Mouse (Mus musculus): ENCODE measurements around the gene Cnpy4. TPM values are rescaled to one million over a fixed set of nuclear protein-coding genes. Genes with fewer than 3 reads are reported as not detected.

The Cnpy4 gene
- polyA plus RNA-seq, 1 experiment from 2014 or later, result 22.7 TPM

- H3K9ac ChIP-seq (replicated peaks; ENCODE audit: low read depth, low read length), result no peak overlapping the region
- H3K36me3 ChIP-seq (ENCODE audit: control insufficient read depth, insufficient read depth, low read length), result peaks cover 61% of the 10 kb centered on the region
- H3K27me3 ChIP-seq (ENCODE audit: control insufficient read depth, insufficient read depth, low read length), result no peaks in the 10 kb centered on the region
- ATAC-seq (ENCODE audit: low read depth), result no peak
- H3K27ac ChIP-seq (ENCODE audit: low read depth, low read length), result no peak overlapping the region
- no peak overlapping the region for H3K4me3 ChIP-seq (ENCODE audit: low read depth, low read length)
- no peaks in the 10 kb centered on the region for H3K9me3 ChIP-seq (ENCODE audit: control insufficient read depth, low read length)
- 71% methylated on average over 10 of the region's 10 CpGs for WGBS
- peaks cover 8% of the 10 kb centered on the region for H3K4me1 ChIP-seq (ENCODE audit: control insufficient read depth, insufficient read depth, low read length)
- H3K4me2 ChIP-seq (ENCODE audit: low read depth, low read length), result no peak overlapping the region
These were observed 23.7 kb upstream of the Cnpy4 start for GRCm38 (mm10) chr5:138163610-138164009.

GRCm38 (mm10) chr5:138165594-138165993 is 21.7 kb upstream of the Cnpy4 start:
- Histone ChIP-seq H3K4me3 (ENCODE audit: low read depth, low read length) (no peak overlapping the region), H3K9ac (replicated peaks; ENCODE audit: low read depth, low read length) (no peak overlapping the region), H3K4me1 (ENCODE audit: control insufficient read depth, insufficient read depth, low read length) (peaks cover 16% of the 10 kb centered on the region), H3K36me3 (ENCODE audit: control insufficient read depth, insufficient read depth, low read length) (peaks cover 67% of the 10 kb centered on the region), H3K4me2 (ENCODE audit: low read depth, low read length) (no peak overlapping the region), H3K27ac (ENCODE audit: low read depth, low read length) (no peak overlapping the region), H3K9me3 (ENCODE audit: control insufficient read depth, low read length) (no peaks in the 10 kb centered on the region), H3K27me3 (ENCODE audit: control insufficient read depth, insufficient read depth, low read length) (no peaks in the 10 kb centered on the region)
- WGBS, result 71% methylated on average over 8 of the region's 8 CpGs
- no peak for ATAC-seq (ENCODE audit: low read depth)

DNA sequence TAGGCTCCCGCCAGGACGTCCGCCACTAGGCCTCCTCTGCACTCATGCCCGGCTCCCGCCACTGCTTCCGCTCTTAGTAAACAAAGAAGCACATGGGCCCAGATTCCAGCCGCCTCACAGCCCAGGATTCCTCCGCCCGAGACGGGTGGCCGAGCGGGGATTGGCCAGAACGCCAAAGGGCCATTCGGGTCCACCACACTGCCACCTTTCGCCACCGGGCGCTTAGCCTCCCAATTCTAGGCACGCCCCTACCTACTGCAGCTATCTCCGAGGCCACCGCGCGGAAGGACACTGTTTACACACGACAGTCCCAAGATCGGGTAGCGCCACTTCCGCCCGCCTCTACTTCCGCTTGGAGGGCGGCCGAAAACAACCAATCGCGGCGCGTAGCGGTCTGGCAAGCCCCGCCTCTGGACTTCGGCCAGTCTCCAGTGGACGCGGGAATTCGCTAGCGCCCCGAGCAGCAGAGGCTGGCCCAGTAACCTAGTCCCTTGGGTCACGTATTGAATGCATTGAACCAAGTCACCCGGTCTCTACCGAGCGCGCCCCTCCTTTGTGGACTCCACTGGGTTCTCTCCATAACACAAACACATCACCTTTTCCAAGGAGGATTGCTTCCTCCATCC is 16.2 kb upstream of the Cnpy4 start:
- H3K36me3 ChIP-seq (ENCODE audit: control insufficient read depth, insufficient read depth, low read length), result peaks cover 38% of the 10 kb centered on the region
- peak; percentile 89 for ATAC-seq (ENCODE audit: low read depth)

GRCm38 (mm10) chr5:138171695-138172491 is 15.4 kb upstream of the Cnpy4 start, which contains the start of the genes Ap4m1 and Mcm7:
Ap4m1 (plus strand) TSS chr5:138172002.
Mcm7 (minus strand) TSS chr5:138172422.
- peaks cover 34% of the 10 kb centered on the region for H3K36me3 ChIP-seq (ENCODE audit: control insufficient read depth, insufficient read depth, low read length)
- peak within 1 kb of the TSS; percentile 44 for H3K4me3 ChIP-seq (ENCODE audit: low read depth, low read length)
- ATAC-seq (ENCODE audit: low read depth), result peak; percentile 94
- H3K4me1 ChIP-seq (ENCODE audit: control insufficient read depth, insufficient read depth, low read length), result peaks cover 15% of the 10 kb centered on the region
- H3K9me3 ChIP-seq (ENCODE audit: control insufficient read depth, low read length), result no peaks in the 10 kb centered on the region
- H3K27me3 ChIP-seq (ENCODE audit: control insufficient read depth, insufficient read depth, low read length), result no peaks in the 10 kb centered on the region
- peak within 1 kb of the TSS; percentile 57 for H3K4me2 ChIP-seq (ENCODE audit: low read depth, low read length)
- H3K27ac ChIP-seq (ENCODE audit: low read depth, low read length), result peak within 1 kb of the TSS; percentile 89
- under 1% methylated on average over 54 of the region's 54 CpGs for WGBS
- peak within 1 kb of the TSS; percentile 60 for H3K9ac ChIP-seq (replicated peaks; ENCODE audit: low read depth, low read length)

More for the DNA sequence above, 16.2 kb upstream of the Cnpy4 start:
- Histone ChIP-seq H3K4me3 (ENCODE audit: low read depth, low read length) (peak overlapping the region; percentile 44), H3K9me3 (ENCODE audit: control insufficient read depth, low read length) (no peaks in the 10 kb centered on the region), H3K4me1 (ENCODE audit: control insufficient read depth, insufficient read depth, low read length) (peaks cover 15% of the 10 kb centered on the region), H3K27ac (ENCODE audit: low read depth, low read length) (peak overlapping the region; percentile 89), H3K27me3 (ENCODE audit: control insufficient read depth, insufficient read depth, low read length) (no peaks in the 10 kb centered on the region), H3K9ac (replicated peaks; ENCODE audit: low read depth, low read length) (peak overlapping the region; percentile 57), H3K4me2 (ENCODE audit: low read depth, low read length) (peak overlapping the region; percentile 57)
- WGBS, result under 1% methylated on average over 46 of the region's 47 CpGs

- peaks cover 15% of the 10 kb centered on the region for H3K4me1 ChIP-seq (ENCODE audit: control insufficient read depth, insufficient read depth, low read length)
- H3K4me2 ChIP-seq (ENCODE audit: low read depth, low read length), result peak overlapping the region; percentile 56; the same call in 1 of the 2 replicates
- WGBS, result 86% methylated on average over 3 of the region's 3 CpGs
- H3K36me3 ChIP-seq (ENCODE audit: control insufficient read depth, insufficient read depth, low read length), result peaks cover 34% of the 10 kb centered on the region
- H3K27me3 ChIP-seq (ENCODE audit: control insufficient read depth, insufficient read depth, low read length), result no peaks in the 10 kb centered on the region
- H3K27ac ChIP-seq (ENCODE audit: low read depth, low read length), result no peak overlapping the region
- no peak for ATAC-seq (ENCODE audit: low read depth)
- H3K9ac ChIP-seq (replicated peaks; ENCODE audit: low read depth, low read length), result no peak overlapping the region
- no peak overlapping the region for H3K4me3 ChIP-seq (ENCODE audit: low read depth, low read length)
- H3K9me3 ChIP-seq (ENCODE audit: control insufficient read depth, low read length), result no peaks in the 10 kb centered on the region
These were observed 14.1 kb upstream of the Cnpy4 start for GRCm38 (mm10) chr5:138173217-138173616.

DNA sequence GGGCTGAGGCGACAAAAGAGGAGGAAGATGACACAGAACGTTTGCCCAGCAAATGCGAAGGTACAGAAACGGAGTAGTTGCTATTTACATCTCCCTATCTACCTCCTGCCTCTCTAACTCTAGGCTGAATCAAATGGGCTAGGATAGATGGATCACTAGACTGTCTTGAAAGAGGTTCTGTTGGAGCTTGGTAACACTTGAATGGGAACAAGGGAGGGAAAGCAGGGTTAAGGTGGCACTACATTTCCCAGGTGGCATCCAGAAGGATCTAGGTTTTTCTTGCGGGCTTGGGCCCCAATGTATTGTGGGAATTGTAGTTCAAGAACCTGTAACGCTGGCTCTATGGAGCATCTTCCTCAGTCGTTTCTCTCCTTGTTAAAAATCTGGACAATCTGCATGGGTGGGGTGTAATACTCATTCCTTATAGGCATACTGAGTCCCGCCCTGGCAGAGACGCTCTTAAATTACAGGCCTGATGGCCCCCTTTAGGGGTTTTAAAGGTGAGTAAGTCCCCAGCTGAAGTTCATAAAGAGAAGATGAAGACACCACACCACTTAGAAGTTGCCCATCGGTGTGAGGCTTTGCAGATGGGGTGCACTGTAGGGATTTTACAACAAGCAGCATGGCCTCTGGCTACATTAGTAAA is 499 bp downstream of the Cnpy4 start:
- Histone ChIP-seq H3K4me3 (ENCODE audit: low read depth, low read length) (peak overlapping the region; percentile 49), H3K4me1 (ENCODE audit: control insufficient read depth, insufficient read depth, low read length) (peaks cover 10% of the 10 kb centered on the region), H3K27me3 (ENCODE audit: control insufficient read depth, insufficient read depth, low read length) (no peaks in the 10 kb centered on the region), H3K9me3 (ENCODE audit: control insufficient read depth, low read length) (no peaks in the 10 kb centered on the region), H3K4me2 (ENCODE audit: low read depth, low read length) (peak overlapping the region; percentile 86), H3K36me3 (ENCODE audit: control insufficient read depth, insufficient read depth, low read length) (peaks cover 16% of the 10 kb centered on the region; the same call in 1 of the 2 replicates), H3K27ac (ENCODE audit: low read depth, low read length) (peak overlapping the region; percentile 55), H3K9ac (replicated peaks; ENCODE audit: low read depth, low read length) (peak overlapping the region; percentile 44)
- under 1% methylated on average over 10 of the region's 10 CpGs for WGBS
- ATAC-seq (ENCODE audit: low read depth), result peak; percentile 81

DNA sequence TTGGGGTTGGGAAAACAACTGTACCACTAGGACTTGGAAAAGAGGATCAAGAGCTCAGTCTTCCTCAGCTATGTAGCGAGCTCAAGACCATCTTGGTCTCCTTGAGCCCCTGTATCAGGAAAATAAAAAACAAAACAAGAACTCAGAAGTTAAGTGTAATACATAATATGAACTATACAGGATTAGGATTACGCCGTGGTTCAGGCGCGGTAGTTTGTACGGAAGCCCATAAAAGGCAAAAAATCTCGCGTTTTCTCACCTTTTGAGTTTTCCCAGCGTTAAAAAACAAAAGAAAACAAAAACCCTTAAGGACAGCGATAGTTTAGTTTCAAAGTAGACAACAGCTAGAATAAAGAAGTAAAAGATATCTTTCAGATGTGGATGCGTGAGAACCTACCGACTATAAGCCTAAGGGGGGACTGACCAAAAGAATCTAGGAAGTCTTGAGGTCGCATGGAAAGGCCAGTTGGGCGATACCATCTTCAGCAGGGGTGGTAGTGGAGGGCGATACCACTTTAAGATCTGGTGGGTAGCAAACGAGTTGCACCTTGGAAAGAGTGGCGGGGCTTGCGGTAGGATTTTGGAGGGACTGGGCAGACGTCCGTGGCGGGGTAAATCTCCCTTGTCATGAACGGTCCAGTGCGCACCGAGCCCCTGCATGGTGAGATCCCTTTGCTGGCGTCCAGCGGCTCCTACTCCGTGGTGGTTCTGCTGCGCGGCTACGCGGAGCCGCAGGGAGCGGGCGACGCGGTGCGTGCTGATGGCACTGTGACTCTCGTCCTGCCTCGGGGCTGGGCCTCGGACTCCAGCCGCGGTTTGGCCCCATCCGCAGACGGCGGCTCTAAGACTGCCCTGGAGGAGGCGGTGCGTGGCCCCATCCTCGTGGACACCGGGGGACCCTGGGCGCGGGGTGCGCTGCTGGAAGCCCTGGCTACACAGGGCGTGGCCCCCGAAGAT is 6.8 kb downstream of the Cnpy4 start, which contains the start of gene Mblac1:
Gene Mblac1, plus strand, starts transcription at position 544 of the 957 bp plus-strand sequence.
- no peaks in the 10 kb centered on the region for H3K27me3 ChIP-seq (ENCODE audit: control insufficient read depth, insufficient read depth, low read length)

DNA sequence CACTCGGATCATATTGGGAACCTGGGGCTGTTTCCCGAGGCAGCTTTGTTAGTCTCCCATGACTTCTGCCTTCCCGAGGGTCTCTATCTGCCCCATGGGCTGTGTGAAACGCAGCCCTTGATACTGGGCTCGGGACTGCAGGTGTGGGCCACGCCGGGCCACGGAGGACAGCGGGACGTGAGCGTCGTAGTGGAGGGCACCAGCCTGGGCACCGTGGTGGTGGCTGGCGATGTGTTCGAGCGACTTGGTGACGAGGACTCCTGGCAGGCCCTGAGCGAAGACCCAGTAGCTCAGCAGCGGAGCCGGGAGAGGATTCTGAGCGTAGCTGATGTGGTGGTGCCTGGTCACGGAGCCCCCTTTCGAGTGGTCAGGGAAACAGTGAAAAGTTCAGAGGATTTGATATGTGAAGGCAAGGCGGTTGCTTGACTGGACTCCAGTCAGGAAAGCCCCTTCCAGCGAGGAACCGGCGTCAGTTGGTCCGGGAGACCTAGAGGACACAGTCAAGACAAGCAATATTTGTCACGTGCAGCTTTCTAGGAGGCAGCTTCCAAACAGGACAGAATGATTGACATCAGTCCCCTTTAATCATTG is 7.6 kb downstream of the Cnpy4 start:
- 1% methylated on average over 29 of the region's 29 CpGs for WGBS
- ATAC-seq (ENCODE audit: low read depth), result peak; percentile 74
- H3K27ac ChIP-seq (ENCODE audit: low read depth, low read length), result peak overlapping the region; percentile 90

More for the DNA sequence above, 6.8 kb downstream of the Cnpy4 start, which contains the start of gene Mblac1:
- Histone ChIP-seq H3K9me3 (ENCODE audit: control insufficient read depth, low read length) (no peaks in the 10 kb centered on the region), H3K4me2 (ENCODE audit: low read depth, low read length) (peak within 1 kb of the TSS; percentile 96), H3K4me1 (ENCODE audit: control insufficient read depth, insufficient read depth, low read length) (peaks cover 7% of the 10 kb centered on the region; the same call in 1 of the 2 replicates), H3K27ac (ENCODE audit: low read depth, low read length) (peak within 1 kb of the TSS; percentile 90), H3K9ac (replicated peaks; ENCODE audit: low read depth, low read length) (peak within 1 kb of the TSS; percentile 84), H3K4me3 (ENCODE audit: low read depth, low read length) (peak within 1 kb of the TSS; percentile 76), H3K36me3 (ENCODE audit: control insufficient read depth, insufficient read depth, low read length) (no peaks in the 10 kb centered on the region; the same call in 1 of the 2 replicates)
- WGBS, result 7% methylated on average over 54 of the region's 54 CpGs
- peak; percentile 88 for ATAC-seq (ENCODE audit: low read depth)

More for the DNA sequence above, 7.6 kb downstream of the Cnpy4 start:
- Histone ChIP-seq H3K4me3 (ENCODE audit: low read depth, low read length) (peak overlapping the region; percentile 76), H3K9ac (replicated peaks; ENCODE audit: low read depth, low read length) (peak overlapping the region; percentile 84), H3K4me1 (ENCODE audit: control insufficient read depth, insufficient read depth, low read length) (peaks cover 7% of the 10 kb centered on the region; the same call in 1 of the 2 replicates), H3K9me3 (ENCODE audit: control insufficient read depth, low read length) (no peaks in the 10 kb centered on the region), H3K4me2 (ENCODE audit: low read depth, low read length) (peak overlapping the region; percentile 96), H3K27me3 (ENCODE audit: control insufficient read depth, insufficient read depth, low read length) (no peaks in the 10 kb centered on the region), H3K36me3 (ENCODE audit: control insufficient read depth, insufficient read depth, low read length) (no peaks in the 10 kb centered on the region; the same call in 1 of the 2 replicates)

All from neural tube, embryonic 14.5 days (tissue).